Mouse (Mus musculus): ENCODE measurements around the gene Barx1.

Gene Barx1

DNA sequence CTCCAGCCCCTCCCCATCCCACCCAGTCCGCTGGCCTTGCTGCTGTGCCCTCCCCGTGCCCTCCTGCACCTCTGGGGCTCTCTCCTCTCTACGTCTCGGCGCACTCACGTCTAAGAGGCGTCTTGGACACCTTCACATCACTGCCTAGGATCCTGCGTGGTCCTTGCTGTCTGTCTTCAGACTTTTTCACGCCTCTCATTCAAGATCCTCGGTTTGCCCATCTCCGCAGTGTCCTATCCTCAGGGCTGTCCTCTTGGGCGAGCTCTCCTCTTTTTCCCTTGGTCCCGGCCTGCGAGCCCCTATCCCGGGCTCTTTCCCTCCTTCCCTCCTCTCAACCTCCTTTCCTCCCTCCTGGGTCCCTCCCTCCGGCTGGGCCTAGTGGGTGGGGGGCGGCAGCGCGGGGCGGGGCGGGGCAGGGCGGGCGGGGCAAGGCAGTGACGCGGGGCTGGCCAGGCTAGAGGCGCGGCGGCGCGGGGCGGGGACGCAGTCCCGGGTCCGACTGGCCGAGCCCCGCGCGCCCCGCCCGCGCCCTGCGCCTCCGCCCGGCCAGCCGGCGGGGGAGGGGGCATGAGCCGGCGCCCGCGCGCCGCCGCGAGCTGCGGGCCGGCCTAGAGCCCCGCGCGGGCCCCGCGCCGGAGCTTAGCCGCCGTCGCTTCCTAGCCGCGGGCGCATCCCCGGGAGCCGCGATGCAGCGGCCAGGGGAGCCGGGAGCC lies at the start of gene Barx1:
Gene Barx1 (plus strand): TSS at position 568 of the 713 bp plus-strand sequence.
- DNase-seq = no peak

- DNase-seq = no peak
Observed at GRCm38 (mm10) chr13:48614525-48614924, 48.3 kb upstream of the Barx1 start.

GRCm38 (mm10) chr13:48617774-48618173 lies 45.0 kb upstream of the Barx1 start:
- DNase-seq = no peak

DNA sequence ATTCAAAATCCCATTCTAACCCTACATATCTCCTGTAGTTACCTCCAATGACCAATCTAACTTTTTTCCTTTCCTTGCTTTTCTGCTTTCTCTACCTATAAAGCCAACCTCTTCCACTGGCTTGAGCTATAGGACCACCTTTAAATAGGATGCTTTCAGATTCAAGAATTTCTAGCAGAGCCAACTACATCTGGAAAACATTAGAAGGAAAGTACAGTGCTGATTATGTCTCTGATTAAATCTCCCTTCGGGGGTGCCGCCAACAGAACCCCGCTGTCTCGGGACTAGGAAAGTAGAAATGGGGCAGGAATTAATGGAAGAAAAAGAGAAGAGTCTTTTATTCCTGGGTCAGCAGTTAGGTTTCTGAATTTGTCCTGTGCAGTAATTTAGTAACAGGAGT lies 43.9 kb upstream of the Barx1 start:
- no peak for DNase-seq

- DNase-seq = no peak
Observed at GRCm38 (mm10) chr13:48624968-48625398, 37.8 kb upstream of the Barx1 start.

GRCm38 (mm10) chr13:48625433-48626184 lies 37.2 kb upstream of the Barx1 start, which contains the start of gene Ptpdc1:
Gene Ptpdc1, minus strand, starts transcription at chr13:48625664.
- DNase-seq = peak; percentile 97

DNA sequence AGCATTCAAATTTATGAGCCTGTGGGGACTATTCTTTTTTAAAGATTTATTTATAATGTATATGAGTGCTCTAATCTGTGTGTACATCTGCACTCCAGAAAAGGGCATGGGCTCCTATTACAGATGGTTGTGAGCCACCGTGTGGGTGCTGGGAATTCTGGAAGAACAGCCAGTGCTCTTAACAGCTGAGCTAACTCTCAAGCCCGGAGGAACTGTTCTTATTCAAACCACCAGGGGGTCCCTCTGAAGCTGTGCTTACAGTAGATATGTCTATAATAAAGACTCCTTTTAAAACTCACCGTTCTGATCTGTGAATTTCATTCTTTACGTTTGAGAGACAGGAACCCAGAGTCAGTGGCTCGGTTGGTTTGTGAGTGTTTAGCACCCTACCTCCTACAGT lies 31.1 kb upstream of the Barx1 start:
- DNase-seq = no peak

DNA sequence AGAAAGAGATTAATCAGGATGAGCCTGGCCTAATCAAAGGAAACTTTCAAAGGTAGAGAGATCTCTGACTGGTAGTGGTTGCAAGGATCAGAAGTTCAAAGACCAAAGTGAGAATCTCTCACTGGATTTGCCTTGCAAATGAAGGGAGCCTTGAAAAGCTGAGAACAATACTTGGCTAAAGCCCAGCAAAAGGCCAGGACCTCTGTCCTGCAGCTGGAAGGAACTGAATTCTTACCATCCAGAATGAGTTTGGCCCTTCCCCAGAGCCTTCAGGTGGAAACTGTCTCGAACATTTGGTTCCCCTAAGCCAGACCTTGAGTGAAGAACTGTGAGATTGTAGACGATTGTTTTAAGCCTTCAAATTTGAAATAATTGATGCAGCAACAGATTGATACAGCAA lies 25.1 kb upstream of the Barx1 start:
- no peak for DNase-seq

GRCm38 (mm10) chr13:48639570-48639969 lies 23.2 kb upstream of the Barx1 start:
- DNase-seq = no peak

DNA sequence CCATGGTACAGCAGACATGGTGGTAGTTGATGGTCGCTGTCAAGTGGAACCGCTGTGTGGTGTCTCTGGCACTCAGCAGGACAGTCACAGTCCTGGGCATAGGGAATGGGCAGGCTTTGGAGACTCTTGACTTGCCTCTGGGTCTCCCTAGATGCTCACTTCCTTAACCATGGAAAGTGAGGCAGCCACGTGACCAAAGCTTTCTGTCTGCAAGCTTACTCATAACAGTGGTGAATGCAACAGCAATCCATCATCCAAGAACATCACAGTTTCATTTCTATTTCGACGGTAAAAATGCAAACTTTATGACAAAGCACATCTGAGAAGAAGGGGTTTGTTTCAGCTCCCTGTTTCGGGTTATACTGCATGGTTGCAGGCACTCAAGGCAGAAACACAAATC lies 19.7 kb upstream of the Barx1 start:
- DNase-seq = no peak

DNA sequence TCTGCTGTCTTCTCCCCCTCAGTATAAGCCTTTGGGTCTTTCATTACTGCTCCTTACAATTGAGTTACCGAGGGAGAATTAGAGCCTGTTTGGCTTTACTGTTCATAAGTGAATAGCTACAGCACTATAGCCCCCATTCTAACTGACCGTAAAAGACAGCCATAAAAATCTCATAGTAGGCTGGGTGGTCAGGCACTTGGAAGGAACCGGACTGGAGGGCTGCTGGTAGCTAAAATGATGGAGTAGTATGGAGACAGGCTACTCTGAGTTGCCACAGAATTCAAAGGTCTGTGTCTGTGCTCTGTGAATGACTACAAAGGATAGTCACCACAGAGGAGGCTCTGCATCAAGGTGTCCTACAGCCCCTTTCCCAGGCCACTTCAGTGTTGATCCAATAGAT lies 18.8 kb upstream of the Barx1 start:
- no peak for DNase-seq

GRCm38 (mm10) chr13:48646696-48647095 lies 16.1 kb upstream of the Barx1 start:
- DNase-seq = no peak

DNA sequence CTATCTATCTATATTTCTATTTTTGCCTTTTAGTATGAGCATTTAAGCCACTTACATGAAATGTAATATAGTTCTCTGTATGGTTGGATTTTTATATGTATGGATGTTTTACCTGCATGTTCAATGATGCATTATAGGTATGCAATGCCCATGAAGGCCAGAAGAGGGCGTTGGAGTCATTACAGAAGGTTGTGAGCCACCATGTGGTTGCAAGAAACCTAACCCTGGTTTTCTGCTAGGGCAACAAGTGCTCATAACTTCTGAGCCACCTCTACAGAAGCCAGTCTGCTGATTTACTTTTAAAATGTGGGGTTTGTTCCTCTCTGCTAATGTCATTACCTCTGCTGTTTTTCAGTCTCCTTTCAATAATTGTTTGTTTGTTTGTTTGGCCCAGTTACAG lies 12.2 kb upstream of the Barx1 start:
- no peak for DNase-seq

- no peak for DNase-seq
Observed at GRCm38 (mm10) chr13:48651132-48652065, 11.4 kb upstream of the Barx1 start.

DNA sequence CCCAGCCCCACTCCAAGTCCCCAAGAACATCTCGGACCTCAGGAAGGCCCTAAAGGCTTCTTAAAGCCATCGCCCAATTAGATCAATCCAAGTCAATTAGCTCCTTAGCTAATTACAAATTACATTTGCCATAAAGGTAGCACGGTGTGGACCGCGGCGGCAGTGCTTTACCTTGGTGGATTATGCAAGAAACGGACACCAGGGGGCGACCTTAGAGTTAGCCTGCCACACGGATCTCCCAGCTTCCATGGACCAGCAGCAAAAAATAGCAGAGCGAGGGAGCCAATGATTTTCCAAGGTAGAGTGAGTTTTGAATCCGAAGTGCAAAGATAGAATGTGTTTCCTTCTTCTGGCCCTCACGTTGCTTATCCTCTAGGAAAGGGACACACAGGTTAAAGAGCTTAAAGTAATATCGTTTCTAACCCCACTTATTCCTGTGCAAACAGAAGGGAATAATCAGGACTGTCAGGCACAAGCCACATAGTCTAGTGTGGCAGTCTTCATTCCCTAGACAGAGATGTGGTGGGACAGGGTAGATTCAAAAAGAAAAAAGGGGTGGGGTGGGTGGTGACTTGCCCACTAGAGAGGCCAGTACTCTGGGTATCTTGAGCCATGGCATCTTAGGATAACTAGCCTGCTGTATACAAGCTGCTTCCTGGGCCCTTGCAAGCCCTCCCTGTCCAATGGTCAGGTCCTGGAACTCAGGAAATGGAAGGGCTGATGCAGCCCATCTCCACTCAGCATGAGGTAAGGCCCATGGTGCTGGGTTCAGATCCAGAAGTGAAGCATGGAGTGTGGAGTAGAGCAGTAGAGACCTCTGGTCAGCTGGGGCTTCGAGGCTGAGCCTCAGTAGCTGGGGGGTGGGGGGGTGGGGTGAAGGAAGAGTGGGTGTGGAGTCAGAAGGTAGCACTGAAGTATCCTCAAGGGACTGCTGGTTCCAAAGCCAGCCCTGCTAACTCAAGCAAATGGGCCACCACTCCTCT lies 8.7 kb upstream of the Barx1 start:
- peak; percentile 84 for DNase-seq

GRCm38 (mm10) chr13:48655637-48656036 lies 7.2 kb upstream of the Barx1 start:
- peak; percentile 52 for DNase-seq

DNA sequence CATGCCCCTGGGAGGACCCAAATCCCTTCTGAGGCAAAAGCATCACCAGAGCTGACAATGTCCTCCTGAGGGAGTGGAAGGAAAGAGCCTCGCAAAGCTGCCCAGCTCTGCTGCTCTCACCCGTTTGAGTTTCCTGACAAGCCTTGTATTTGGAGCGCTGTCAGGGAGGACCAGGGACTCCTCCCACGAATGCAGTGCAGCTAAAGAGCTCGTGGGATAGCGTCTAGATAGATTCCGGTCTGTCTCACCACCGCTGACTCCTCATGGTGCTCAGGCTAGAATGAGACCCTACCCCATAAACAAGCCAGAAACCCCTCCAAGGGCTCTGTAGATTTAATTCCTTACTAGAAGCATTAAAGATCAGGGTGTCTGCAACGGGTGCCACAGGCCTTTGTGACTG lies 5.0 kb upstream of the Barx1 start:
- no peak for DNase-seq

DNA sequence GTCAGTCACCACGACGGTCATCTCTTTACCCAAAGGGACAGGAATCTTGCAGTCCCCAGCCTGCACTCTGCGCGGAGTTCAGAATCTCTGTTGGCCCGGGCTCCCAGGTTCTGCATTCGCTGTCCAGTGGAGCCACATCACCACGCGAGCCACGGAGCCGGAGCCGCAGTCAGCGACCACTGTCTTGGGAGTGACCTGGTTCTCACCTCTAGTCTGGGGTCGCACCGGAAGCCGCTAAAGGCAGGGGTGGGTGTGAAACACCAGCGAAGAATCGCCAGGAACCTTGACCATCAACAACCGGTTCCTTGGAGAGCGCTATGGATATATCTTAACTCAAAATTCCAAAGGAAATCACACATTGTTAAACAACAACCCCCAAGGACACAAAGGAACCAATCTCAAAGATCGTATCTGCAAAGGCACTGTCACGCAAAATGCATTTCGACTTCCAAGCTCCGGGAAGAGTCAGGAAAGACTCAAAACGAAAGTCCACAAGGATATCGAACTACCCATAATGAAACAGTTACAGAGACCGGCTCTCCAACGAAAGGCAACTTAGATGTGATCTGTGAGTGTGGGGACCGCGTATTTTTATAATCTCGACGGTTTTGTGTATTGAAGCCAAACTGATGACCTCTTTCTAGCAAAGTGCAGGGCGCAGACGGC lies 4.1 kb upstream of the Barx1 start:
- no peak for DNase-seq

GRCm38 (mm10) chr13:48659254-48660220 lies 3.3 kb upstream of the Barx1 start:
- peak; percentile 17 for DNase-seq

DNA sequence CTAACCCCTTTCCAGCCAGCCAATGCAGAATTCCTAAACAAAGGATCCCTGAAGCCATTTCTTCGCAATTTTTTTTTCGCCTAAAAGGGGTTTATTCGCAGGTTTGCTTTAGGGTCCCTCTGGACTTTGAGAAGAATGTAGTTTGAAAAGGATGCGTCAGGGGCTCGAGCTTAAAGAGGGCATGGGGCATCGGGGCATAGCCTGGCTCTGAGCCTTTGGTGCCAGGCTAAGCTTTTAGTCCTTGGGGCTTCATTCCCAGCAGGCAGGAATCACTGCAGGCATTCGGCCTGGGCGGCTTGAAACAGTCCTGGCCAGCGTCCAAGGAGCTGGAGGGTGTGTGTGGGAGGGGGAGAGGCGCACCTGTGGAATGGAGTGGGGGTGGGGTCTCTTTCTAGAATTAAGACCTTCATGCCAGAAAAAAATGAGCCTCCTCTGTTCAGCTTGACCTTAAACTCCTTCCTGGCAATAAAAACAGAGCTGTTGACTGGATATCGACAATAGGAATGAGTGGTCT lies 2.5 kb upstream of the Barx1 start:
- peak; percentile 25 for DNase-seq
